Mouse (Mus musculus): ENCODE results near the gene 5730480H06Rik. TPM values are rescaled to one million over a fixed set of nuclear protein-coding genes. Genes with fewer than 3 reads are reported as not detected.

The 5730480H06Rik gene
- total RNA-seq (2023), result 12.1 TPM

DNA sequence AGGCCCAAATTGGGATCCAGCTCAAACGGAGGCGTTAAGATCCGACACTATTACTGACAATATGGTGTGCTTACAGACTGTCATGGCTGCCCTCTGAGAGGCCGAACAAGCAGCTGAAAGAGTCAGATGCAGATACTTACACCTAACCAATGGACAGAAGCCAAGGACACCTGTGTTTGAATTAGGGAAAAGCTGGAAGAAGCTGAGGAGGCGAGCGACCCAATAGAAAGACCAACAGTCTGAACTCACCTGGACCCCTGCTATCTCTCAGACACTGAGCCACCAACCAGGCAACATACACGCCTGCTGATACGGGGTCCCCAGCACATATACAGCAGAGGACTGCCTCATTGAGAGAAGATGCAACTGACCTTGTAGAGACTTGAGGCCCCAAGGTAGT lies at the start of gene 5730480H06Rik:
TSS of gene 5730480H06Rik (plus strand) at position 301 of the 400 bp plus-strand sequence.

